Mouse (Mus musculus): ENCODE results near the gene Efna2.

Gene Efna2

GRCm38 (mm10) chr10:80179068-80180051, at the start of gene Efna2:
Efna2 (plus strand) TSS chr10:80179482.
- DNase-seq (ENCODE audit: low read depth, low spot score): no peak

- DNase-seq (ENCODE audit: low read depth, low spot score): no peak
Observed at GRCm38 (mm10) chr10:80129846-80130245, 49.4 kb upstream of the Efna2 start.

GRCm38 (mm10) chr10:80130403-80131031, 48.8 kb upstream of the Efna2 start:
- no peak for DNase-seq (ENCODE audit: low read depth, low spot score)

GRCm38 (mm10) chr10:80131316-80131951, 47.8 kb upstream of the Efna2 start:
- DNase-seq (ENCODE audit: low read depth, low spot score): no peak

GRCm38 (mm10) chr10:80131952-80132350, 47.3 kb upstream of the Efna2 start:
- DNase-seq (ENCODE audit: low read depth, low spot score): no peak

GRCm38 (mm10) chr10:80133226-80133849, 45.9 kb upstream of the Efna2 start:
- DNase-seq (ENCODE audit: low read depth, low spot score): no peak

- DNase-seq (ENCODE audit: low read depth, low spot score): no peak
Observed at GRCm38 (mm10) chr10:80134421-80134820, 44.9 kb upstream of the Efna2 start.

- DNase-seq (ENCODE audit: low read depth, low spot score): no peak
Observed at GRCm38 (mm10) chr10:80135161-80135560, 44.1 kb upstream of the Efna2 start.

- no peak for DNase-seq (ENCODE audit: low read depth, low spot score)
Observed at GRCm38 (mm10) chr10:80135641-80136040, 43.6 kb upstream of the Efna2 start.

- DNase-seq (ENCODE audit: low read depth, low spot score): no peak
Observed at GRCm38 (mm10) chr10:80136179-80136951, 42.9 kb upstream of the Efna2 start.

GRCm38 (mm10) chr10:80136952-80137625, 42.2 kb upstream of the Efna2 start:
- no peak for DNase-seq (ENCODE audit: low read depth, low spot score)

GRCm38 (mm10) chr10:80137626-80138552, 41.4 kb upstream of the Efna2 start:
- DNase-seq (ENCODE audit: low read depth, low spot score): no peak

GRCm38 (mm10) chr10:80138553-80139438, 40.5 kb upstream of the Efna2 start, which contains the start of gene Atp5d:
Atp5d (plus strand) TSS chr10:80138632.
- no peak for DNase-seq (ENCODE audit: low read depth, low spot score)

GRCm38 (mm10) chr10:80139439-80139775, 39.9 kb upstream of the Efna2 start:
- DNase-seq (ENCODE audit: low read depth, low spot score): no peak

- DNase-seq (ENCODE audit: low read depth, low spot score): no peak
Observed at GRCm38 (mm10) chr10:80139975-80140665, 39.2 kb upstream of the Efna2 start.

- DNase-seq (ENCODE audit: low read depth, low spot score): no peak
Observed at GRCm38 (mm10) chr10:80140666-80141035, 38.6 kb upstream of the Efna2 start, which contains the start of gene Cbarp. Cbarp (minus strand) TSS chr10:80140835.

- peak; percentile 90 for DNase-seq (ENCODE audit: low read depth, low spot score)
Observed at GRCm38 (mm10) chr10:80141243-80141642, 38.0 kb upstream of the Efna2 start.
